Mouse (Mus musculus) heart, embryonic 11.5 days (tissue): ENCODE results near the gene Slc5a2. TPM values are rescaled to one million over a fixed set of nuclear protein-coding genes. Genes with fewer than 3 reads are reported as not detected.

Experiments
- ATAC-seq: fragments of 200-750 bp; cut with Nextera tagmentation; replicated peaks from 2 replicates; pipeline ENCODE4 v1.8.0; 2017; ENCODE audit warnings: moderate library complexity; ENCODE audit not compliant: insufficient number of reproducible peaks, low FRiP score, low TSS enrichment
- H3K27ac ChIP-seq: fragments of 300-500 bp; sonication (generic); 2 replicates; pipeline ENCODE4 v1.5.1; 2014; ENCODE audit warnings: mild to moderate bottlenecking, low read depth, low read length
- H3K27me3 ChIP-seq: fragments of 300-500 bp; sonication (generic); 2 replicates; pipeline ENCODE4 v1.6.1; 2014; ENCODE audit warnings: mild to moderate bottlenecking, low read length, mixed read lengths; ENCODE audit not compliant: control insufficient read depth, insufficient read depth
- H3K36me3 ChIP-seq: fragments of 300-500 bp; sonication (generic); 2 replicates; pipeline ENCODE4 v1.6.1; 2014; ENCODE audit warnings: mild to moderate bottlenecking, low read length, moderate library complexity, mixed read lengths; ENCODE audit not compliant: control insufficient read depth, insufficient read depth
- H3K4me1 ChIP-seq: fragments of 300-500 bp; sonication (generic); 2 replicates; pipeline ENCODE4 v1.6.1; 2014; ENCODE audit warnings: low read length; ENCODE audit not compliant: control insufficient read depth, insufficient read depth
- H3K4me2 ChIP-seq: fragments of 300-500 bp; sonication (generic); 2 replicates; pipeline ENCODE4 v1.6.1; 2014; ENCODE audit warnings: mild to moderate bottlenecking, moderate library complexity
- H3K4me3 ChIP-seq: fragments of 300-500 bp; sonication (generic); 2 replicates; pipeline ENCODE4 v1.5.1; 2014; ENCODE audit warnings: low read depth, low read length
- H3K9ac ChIP-seq: fragments of 300-500 bp; sonication (generic); 2 replicates; pipeline ENCODE4 v1.6.1; 2014; ENCODE audit warnings: mild to moderate bottlenecking, low read depth, low read length, moderate library complexity
- H3K9me3 ChIP-seq: fragments of 300-500 bp; sonication (generic); replicated peaks from 2 replicates; pipeline ENCODE4 v1.6.1; 2016; ENCODE audit warnings: low read length; ENCODE audit not compliant: control insufficient read depth
- WGBS: fragments of 180-500 bp; shearing (Covaris S2); extraction: QIAGEN DNeasy Blood & Tissue Kit; methylation state at CpG from one replicate; pipeline ENCODE4 v1.1.7; 2014; ENCODE audit not compliant: insufficient replicate concordance; 5-methylcytosine and 5-hydroxymethylcytosine counted together
- polyA plus RNA-seq: library from polyadenylated mRNA; unstranded; fragments of >200 nt; fragmentation: Nextera tagmentation; extraction: Ambion mirVana; gene quantifications from 2 replicates; pipeline ENCODE4 v1.2.1, GENCODE M21; 2014

Slc5a2 gene
- 0.83 TPM in 1 of 2 replicates, not detected in the other for polyA plus RNA-seq

DNA sequence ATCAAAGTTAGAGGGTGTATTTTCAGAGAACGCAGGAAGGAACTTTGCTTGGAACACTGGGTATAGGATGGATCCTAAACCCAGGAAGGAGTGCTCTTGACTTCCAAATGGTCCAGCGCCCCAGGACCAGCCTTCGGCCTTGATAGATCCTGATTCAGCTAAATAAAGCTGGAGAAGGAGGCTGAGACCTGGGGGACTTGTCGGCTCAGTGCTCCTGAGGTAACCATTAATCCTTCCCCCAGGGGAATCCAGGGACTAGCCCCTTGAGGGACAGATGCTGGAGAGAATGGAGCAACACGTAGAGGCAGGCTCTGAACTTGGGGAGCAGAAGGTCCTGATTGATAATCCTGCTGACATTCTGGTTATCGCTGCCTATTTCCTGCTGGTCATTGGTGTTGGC lies at the start of gene Slc5a2:
Gene Slc5a2 (plus strand): TSS at position 247 of the 400 bp plus-strand sequence.
- H3K9ac ChIP-seq = no peak within 1 kb of the TSS
- 71% methylated on average over 6 of the region's 6 CpGs for WGBS
- H3K9me3 ChIP-seq = no peaks in the 10 kb centered on the region
- H3K27me3 ChIP-seq = no peaks in the 10 kb centered on the region
- no peak within 1 kb of the TSS for H3K4me2 ChIP-seq
- no peak within 1 kb of the TSS for H3K4me3 ChIP-seq
- no peaks in the 10 kb centered on the region for H3K36me3 ChIP-seq
- H3K4me1 ChIP-seq = 0 out of 2 replicates have a peak, but pooled peaks cover 4% of the 10 kb centered on the region
- no peak within 1 kb of the TSS for H3K27ac ChIP-seq
- no peak for ATAC-seq

- H3K4me1 ChIP-seq = no peaks in the 10 kb centered on the region
- H3K4me3 ChIP-seq = no peak overlapping the region
- ATAC-seq = no peak
- no peaks in the 10 kb centered on the region for H3K27me3 ChIP-seq
- H3K9me3 ChIP-seq = no peaks in the 10 kb centered on the region
- no peaks in the 10 kb centered on the region for H3K36me3 ChIP-seq
- H3K4me2 ChIP-seq = no peak overlapping the region
- WGBS = 58% methylated on average over 4 of the region's 4 CpGs
- no peak overlapping the region for H3K27ac ChIP-seq
- H3K9ac ChIP-seq = no peak overlapping the region
Observed at GRCm38 (mm10) chr7:128219952-128220351, 45.5 kb upstream of the Slc5a2 start.

DNA sequence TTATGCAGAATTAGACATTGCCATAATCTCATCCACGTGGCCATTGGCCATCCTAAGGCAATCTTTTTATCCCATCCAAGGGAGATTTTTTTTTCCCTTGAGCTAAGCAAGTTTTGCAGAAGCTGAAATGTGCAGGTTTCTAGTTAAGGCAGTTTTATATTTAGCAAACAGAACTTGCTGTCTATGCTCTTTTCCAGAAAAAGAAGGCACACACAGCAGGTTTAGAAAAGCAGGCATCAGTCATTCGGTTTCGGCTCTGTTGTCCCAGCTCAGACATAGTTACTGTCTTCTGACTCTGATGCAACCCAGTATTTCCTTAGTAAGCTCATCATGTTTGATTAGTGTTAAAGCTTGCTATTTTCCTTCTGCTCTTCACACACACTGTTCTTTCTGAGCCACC lies 44.5 kb upstream of the Slc5a2 start:
- H3K27ac ChIP-seq = no peak overlapping the region
- H3K4me1 ChIP-seq = no peaks in the 10 kb centered on the region
- no peak overlapping the region for H3K4me3 ChIP-seq
- no peak overlapping the region for H3K4me2 ChIP-seq
- H3K9ac ChIP-seq = no peak overlapping the region
- 85% methylated on average over 3 of the region's 3 CpGs for WGBS
- no peaks in the 10 kb centered on the region for H3K9me3 ChIP-seq
- no peaks in the 10 kb centered on the region for H3K27me3 ChIP-seq
- H3K36me3 ChIP-seq = no peaks in the 10 kb centered on the region
- no peak for ATAC-seq

GRCm38 (mm10) chr7:128231741-128232140 lies 33.7 kb upstream of the Slc5a2 start:
- H3K4me3 ChIP-seq = no peak overlapping the region
- H3K27ac ChIP-seq = no peak overlapping the region
- no peaks in the 10 kb centered on the region for H3K27me3 ChIP-seq
- no peak for ATAC-seq
- WGBS = 41% methylated on average over 8 of the region's 8 CpGs
- peaks cover 2% of the 10 kb centered on the region; the same call in 1 of the 2 replicates for H3K4me1 ChIP-seq
- H3K4me2 ChIP-seq = no peak overlapping the region
- no peaks in the 10 kb centered on the region for H3K9me3 ChIP-seq
- H3K9ac ChIP-seq = no peak overlapping the region
- no peaks in the 10 kb centered on the region for H3K36me3 ChIP-seq

GRCm38 (mm10) chr7:128234796-128235195 lies 30.7 kb upstream of the Slc5a2 start:
- 73% methylated on average over 2 of the region's 2 CpGs for WGBS
- ATAC-seq = no peak
- H3K36me3 ChIP-seq = no peaks in the 10 kb centered on the region
- H3K4me3 ChIP-seq = no peak overlapping the region
- H3K4me1 ChIP-seq = peaks cover 10% of the 10 kb centered on the region
- no peak overlapping the region for H3K4me2 ChIP-seq
- no peaks in the 10 kb centered on the region for H3K27me3 ChIP-seq
- H3K9me3 ChIP-seq = no peaks in the 10 kb centered on the region
- no peak overlapping the region for H3K27ac ChIP-seq
- no peak overlapping the region for H3K9ac ChIP-seq

DNA sequence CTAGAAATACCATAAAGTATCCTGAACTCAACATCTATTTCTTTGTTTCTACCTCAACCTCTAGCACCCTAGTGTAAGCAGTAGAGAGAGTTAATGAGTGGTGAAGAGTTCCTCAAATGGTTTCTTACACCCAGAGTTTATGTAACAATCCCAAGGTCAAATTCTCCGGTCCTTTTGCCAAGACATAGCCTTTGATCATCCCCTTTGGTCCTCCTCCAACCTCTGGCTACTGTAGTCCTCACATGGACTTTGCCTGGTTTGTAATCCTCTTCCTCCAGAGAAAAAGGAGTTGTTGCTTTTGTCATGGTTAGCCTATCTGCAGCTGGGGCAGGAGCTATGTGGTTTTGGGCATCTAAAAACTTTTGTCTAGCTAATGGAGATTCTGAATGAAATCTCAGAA lies 30.0 kb upstream of the Slc5a2 start:
- Histone ChIP-seq H3K36me3 (peaks cover 5% of the 10 kb centered on the region), H3K4me3 (no peak overlapping the region), H3K4me2 (no peak overlapping the region), H3K4me1 (peaks cover 10% of the 10 kb centered on the region), H3K9me3 (no peaks in the 10 kb centered on the region), H3K27me3 (no peaks in the 10 kb centered on the region), H3K9ac (no peak overlapping the region), H3K27ac (no peak overlapping the region)
- no peak for ATAC-seq
- WGBS = 87% methylated on average over 1 of the region's 1 CpGs

DNA sequence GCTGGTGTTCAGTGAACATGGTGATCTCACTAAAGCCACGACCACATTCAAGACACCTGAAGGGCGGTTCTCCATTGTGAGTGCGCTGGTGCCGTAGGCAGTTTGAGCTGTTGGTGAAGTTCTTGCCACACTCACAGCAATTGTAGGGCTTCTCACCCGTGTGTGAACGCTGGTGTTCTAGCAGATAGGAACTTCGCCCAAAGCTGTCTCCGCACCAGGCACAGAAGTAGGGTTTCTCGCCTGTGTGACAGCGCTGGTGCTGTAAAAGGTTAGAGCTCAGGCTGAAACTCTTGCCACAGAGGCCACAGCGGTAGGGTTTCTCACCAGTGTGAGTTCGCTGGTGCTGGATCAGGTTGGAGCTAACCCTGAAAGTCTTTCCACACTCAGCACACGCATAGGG lies 29.0 kb upstream of the Slc5a2 start:
- Histone ChIP-seq H3K9ac (no peak overlapping the region), H3K4me2 (no peak overlapping the region), H3K27ac (peak overlapping the region; percentile 98; the same call in 1 of the 2 replicates), H3K36me3 (peaks cover 8% of the 10 kb centered on the region), H3K4me1 (peaks cover 10% of the 10 kb centered on the region), H3K9me3 (no peaks in the 10 kb centered on the region), H3K27me3 (no peaks in the 10 kb centered on the region), H3K4me3 (peak overlapping the region; percentile 76; the same call in 1 of the 2 replicates)
- no peak for ATAC-seq
- 89% methylated on average over 13 of the region's 13 CpGs for WGBS

DNA sequence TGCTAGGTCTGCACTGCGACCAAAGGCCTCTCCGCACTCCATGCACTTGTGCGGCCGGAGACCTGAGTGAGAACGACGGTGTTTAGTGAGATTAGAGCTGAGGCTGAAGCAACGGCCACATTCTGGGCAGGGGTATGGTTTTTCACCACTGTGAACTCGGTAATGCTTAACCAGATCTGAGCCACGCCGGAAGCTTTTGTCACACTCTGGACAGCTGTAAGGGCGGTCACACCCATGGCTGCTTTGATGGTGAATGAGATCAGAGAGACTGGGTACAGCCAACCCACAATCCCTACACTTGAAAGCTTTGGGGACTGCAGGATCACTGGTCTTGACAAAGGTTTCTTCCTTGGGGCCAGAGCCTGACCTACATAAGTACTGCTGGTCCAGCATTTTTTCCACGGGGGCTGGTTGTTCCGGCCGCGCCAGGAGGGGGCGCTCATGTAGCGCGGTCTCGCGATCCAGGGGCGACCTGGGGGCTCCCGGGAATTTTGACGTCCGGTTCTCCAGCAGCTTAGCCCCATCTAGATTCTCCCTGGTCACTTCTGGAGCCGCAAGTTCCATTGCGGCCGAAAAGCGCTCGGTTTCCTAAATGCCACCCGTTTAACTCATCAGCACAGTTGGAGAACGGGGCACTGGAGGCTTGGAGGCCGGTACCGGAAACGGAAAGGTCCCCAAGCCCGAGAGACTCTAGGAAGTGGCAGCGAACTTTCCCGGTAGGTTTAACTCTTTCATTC lies 28.4 kb upstream of the Slc5a2 start, which contains the start of gene Armc5:
Gene Armc5 (plus strand): TSS at position 487 of the 737 bp plus-strand sequence.
- Histone ChIP-seq H3K4me1 (peaks cover 10% of the 10 kb centered on the region), H3K27me3 (no peaks in the 10 kb centered on the region), H3K9ac (peak within 1 kb of the TSS; percentile 93), H3K4me3 (peak within 1 kb of the TSS; percentile 76), H3K36me3 (peaks cover 8% of the 10 kb centered on the region), H3K4me2 (peak within 1 kb of the TSS; percentile 82), H3K27ac (peak within 1 kb of the TSS; percentile 98), H3K9me3 (no peaks in the 10 kb centered on the region)
- 25% methylated on average over 37 of the region's 37 CpGs for WGBS
- no peak for ATAC-seq

DNA sequence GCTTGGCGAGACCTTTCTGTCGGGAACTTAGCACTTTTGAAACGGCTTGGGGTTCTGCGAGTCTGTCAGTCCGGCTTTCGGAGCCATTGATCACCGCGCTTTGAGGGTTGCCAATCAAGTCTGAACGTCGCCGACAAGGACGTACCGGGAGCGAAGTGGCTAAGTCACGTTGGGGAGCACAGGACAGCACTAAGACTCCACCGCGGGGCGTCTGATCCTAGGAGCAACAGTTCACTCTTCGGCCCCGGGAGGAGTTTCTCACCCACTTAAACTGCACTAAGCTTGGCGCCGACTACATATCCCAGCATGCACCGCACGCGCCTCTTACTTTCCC lies 27.9 kb upstream of the Slc5a2 start:
- Histone ChIP-seq H3K4me2 (peak overlapping the region; percentile 82), H3K9ac (peak overlapping the region; percentile 93), H3K4me1 (peaks cover 10% of the 10 kb centered on the region), H3K27me3 (no peaks in the 10 kb centered on the region), H3K9me3 (no peaks in the 10 kb centered on the region), H3K4me3 (peak overlapping the region; percentile 76), H3K27ac (peak overlapping the region; percentile 98), H3K36me3 (peaks cover 13% of the 10 kb centered on the region)
- ATAC-seq = no peak; the same call in 1 of the 2 replicates
- under 1% methylated on average over 25 of the region's 25 CpGs for WGBS
